ENCODE assay signal across 18 mouse cellular contexts in the genomic region with DNA sequence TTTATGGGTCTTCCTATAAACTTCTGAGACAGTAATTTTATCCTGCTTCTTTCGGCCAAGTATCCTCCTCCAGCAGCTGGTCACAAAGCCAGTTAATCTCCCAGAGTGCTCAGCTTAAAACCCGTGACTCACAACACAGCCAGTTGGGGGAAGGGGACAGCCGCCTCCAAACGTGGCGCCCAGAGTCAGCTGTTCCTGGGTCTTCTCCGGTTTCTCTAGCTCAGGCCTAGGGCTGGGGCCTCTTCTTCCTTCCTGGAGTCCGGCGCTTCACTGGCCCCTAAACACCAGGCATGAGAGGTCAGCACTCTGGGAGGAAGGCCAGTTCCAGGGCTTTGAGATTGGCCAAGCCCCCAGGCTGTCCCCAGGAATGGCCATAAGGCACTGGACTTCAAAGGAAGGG. TPM values are rescaled to one million over a fixed set of nuclear protein-coding genes. Genes with fewer than 3 reads are reported as not detected.
DNase-seq lines count a peak whose midpoint lies in the region; ATAC-seq and TF ChIP-seq lines count a peak whose summit lies in the region.
"Had no signal": no experiment of that assay in that cellular context is flagged by ENCODE, and none has a peak within 500 bp of the region (broad histone marks: within the 10 kb centered on the region; RNA-seq: fewer than 3 reads in every experiment).

No protein-coding gene starts in this region.

- H3K36me3 ChIP-seq in C2C12 (ENCODE audit: control insufficient read depth, insufficient read depth): no peaks in the 10 kb centered on the region
- H3K36me3 ChIP-seq in limb, embryonic 14.5 days (ENCODE audit: control insufficient read depth, insufficient read depth, low read length): no peaks in the 10 kb centered on the region
- H3K36me3 ChIP-seq in midbrain, embryonic 14.5 days (ENCODE audit: control insufficient read depth, insufficient read depth, low read length): no peaks in the 10 kb centered on the region
- H3K36me3 ChIP-seq: heart, embryonic 15.5 days had no signal

- no peak overlapping the region for H3ac ChIP-seq in C2C12 (ENCODE audit: control insufficient read depth, insufficient read length, low read depth)

- no peaks in the 10 kb centered on the region for H3K27me3 ChIP-seq in C2C12 (ENCODE audit: control insufficient read depth, insufficient read depth, insufficient read length)
- H3K27me3 ChIP-seq in limb, embryonic 14.5 days (ENCODE audit: control insufficient read depth, insufficient read depth, low read length): peaks cover 17% of the 10 kb centered on the region
- peaks cover 14% of the 10 kb centered on the region for H3K27me3 ChIP-seq in midbrain, embryonic 14.5 days (ENCODE audit: control insufficient read depth, insufficient read depth, low read length)

- H3K27ac ChIP-seq in limb, embryonic 14.5 days (replicated peaks; ENCODE audit: low read depth, low read length): no peak overlapping the region
- no peak overlapping the region for H3K27ac ChIP-seq in midbrain, embryonic 14.5 days (replicated peaks; ENCODE audit: low read depth, low read length)
- H3K27ac ChIP-seq: heart, embryonic 15.5 days; layer of hippocampus, adult 2 months; left cerebral cortex, adult 2 months had no signal

- no peaks in the 10 kb centered on the region for H3K4me1 ChIP-seq in limb, embryonic 14.5 days (ENCODE audit: control insufficient read depth, insufficient read depth, low read length)
- peaks cover 5% of the 10 kb centered on the region; the same call in 1 of the 2 replicates for H3K4me1 ChIP-seq in midbrain, embryonic 14.5 days (ENCODE audit: control insufficient read depth, insufficient read depth, low read length)
- H3K4me1 ChIP-seq: heart, embryonic 15.5 days had no signal

- H3K4me3 ChIP-seq in C2C12 (ENCODE audit: insufficient read depth, poor library complexity, severe bottlenecking): no peak overlapping the region
- H3K4me3 ChIP-seq in limb, embryonic 14.5 days (replicated peaks; ENCODE audit: low read length): no peak overlapping the region
- no peak overlapping the region for H3K4me3 ChIP-seq in midbrain, embryonic 14.5 days (replicated peaks; ENCODE audit: low read depth, low read length)
- H3K4me3 ChIP-seq: heart, embryonic 15.5 days; layer of hippocampus, adult 2 months; left cerebral cortex, adult 2 months had no signal

- H3K4me2 ChIP-seq in limb, embryonic 14.5 days (replicated peaks; ENCODE audit: low read depth, low read length, severe bottlenecking): no peak overlapping the region
- H3K4me2 ChIP-seq in midbrain, embryonic 14.5 days (ENCODE audit: low read length): no peak overlapping the region
- H3K4me2 ChIP-seq: heart, embryonic 15.5 days had no signal

- H3K79me3 ChIP-seq in C2C12 (ENCODE audit: low read depth): no peaks in the 10 kb centered on the region

- no peak for TF ChIP-seq CTCF in C2C12 (IDR thresholded peaks at IDR 0.05; ENCODE audit: control insufficient read depth, insufficient read depth, insufficient read length)

- ATAC-seq in limb, embryonic 14.5 days (ENCODE audit: low FRiP score, low read depth): peak; percentile 84
- ATAC-seq in midbrain, embryonic 14.5 days (ENCODE audit: low FRiP score, low TSS enrichment): no peak
- ATAC-seq in megakaryocyte-erythroid progenitor cell, adult 5-6 weeks (replicated peaks; ENCODE audit: low FRiP score, low TSS enrichment, poor library complexity, severe bottlenecking): no peak

- no peak overlapping the region for H3K9ac ChIP-seq in limb, embryonic 14.5 days (ENCODE audit: low read depth, low read length, severe bottlenecking)
- no peak overlapping the region for H3K9ac ChIP-seq in midbrain, embryonic 14.5 days (replicated peaks; ENCODE audit: low read length)
- H3K9ac ChIP-seq: heart, embryonic 15.5 days had no signal

- peak; percentile 10 for DNase-seq in embryo, embryonic 11 days
- peak; percentile 82 for DNase-seq in gastrocnemius, adult 18-20 months (ENCODE audit: low spot score)
- DNase-seq in limb, embryonic 14.5 days (ENCODE audit: low spot score): peak; percentile 69
- DNase-seq in midbrain, embryonic 14.5 days: no peak
- DNase-seq in kidney, adult 9 months: no peak
- DNase-seq: cerebellum, adult 8-10 months; kidney, adult 8-10 months; lung, adult 18-20 months had no signal

- H3K79me2 ChIP-seq in C2C12 (ENCODE audit: control insufficient read depth, insufficient read depth): no peaks in the 10 kb centered on the region

- TF ChIP-seq POLR2A in limb, embryonic 14.5 days (IDR thresholded peaks at IDR 0.05; ENCODE audit: borderline replicate concordance, extremely low read depth, insufficient read depth, insufficient read length): no peak

- no peaks in the 10 kb centered on the region for H3K9me3 ChIP-seq in limb, embryonic 14.5 days (ENCODE audit: control insufficient read depth, low read length)
- H3K9me3 ChIP-seq in midbrain, embryonic 14.5 days (ENCODE audit: control insufficient read depth, low read length): no peaks in the 10 kb centered on the region
- H3K9me3 ChIP-seq: heart, embryonic 15.5 days had no signal

- WGBS in limb, embryonic 14.5 days: 45% methylated on average over 8 of the region's 8 CpGs
- WGBS in midbrain, embryonic 14.5 days: 56% methylated on average over 8 of the region's 8 CpGs

TF ChIP-seq in C2C12, 6 proteins besides CTCF, POLR2A, EP300 and RAD21:
- TF ChIP-seq MYOD1 (IDR thresholded peaks at IDR 0.05; ENCODE audit: control insufficient read depth, insufficient read length, low read depth): peak; percentile 84
- TF ChIP-seq MAX (IDR thresholded peaks at IDR 0.05): no peak
- no peak for TF ChIP-seq USF1 (IDR thresholded peaks at IDR 0.05; ENCODE audit: low read depth)
- no peak for TF ChIP-seq MYOG (IDR thresholded peaks at IDR 0.05; ENCODE audit: control insufficient read depth, extremely low read depth, insufficient read length)
- no peak for TF ChIP-seq CEBPB (IDR thresholded peaks at IDR 0.05; ENCODE audit: low read depth)
- TF ChIP-seq FOSL1 (IDR thresholded peaks at IDR 0.05; ENCODE audit: insufficient read depth, low read length, poor library complexity, severe bottlenecking): no peak

RNA-seq across cellular contexts. Expression of a gene that starts 23.1 kb away (rescaled TPM):
- 278 TPM for polyA plus RNA-seq in C2C12 (2012; fragmentation: generic; extraction: Trizol)
- total RNA-seq in gastrocnemius, adult 18-20 months (2021): 10 to 100 TPM; 14.9 to 15.5 TPM
- 80.4 and 111 TPM in 2 replicates for polyA plus RNA-seq in limb, embryonic 14.5 days (2012; rRNA removed)
- 42.4 and 48.0 TPM in 2 replicates for polyA plus RNA-seq in limb, embryonic 14.5 days (2014; fragmentation: Nextera tagmentation; extraction: Ambion mirVana)
- not detected in 2 replicates for polyA plus RNA-seq in midbrain, embryonic 14.5 days (2014; fragmentation: Nextera tagmentation; extraction: Ambion mirVana)
- not detected in 2 replicates for total RNA-seq in megakaryocyte-erythroid progenitor cell, adult 5-6 weeks (2014; fragmentation: Nextera tagmentation)
- not detected in 2 replicates for total RNA-seq in megakaryocyte-erythroid progenitor cell, adult 5-6 weeks (2017)
- total RNA-seq: ES-E14; granulocyte monocyte progenitor cell, adult 5-6 weeks; hematopoietic stem cell, adult 5-6 weeks; liver, adult 2 months had no signal
- polyA plus RNA-seq: liver, adult 2 months; small intestine, adult 2 months had no signal

RNA-seq across cellular contexts. Expression of a gene that starts 43.1 kb away (rescaled TPM):
- polyA plus RNA-seq in C2C12 (2012; fragmentation: generic; extraction: Trizol): 0.01 TPM
- total RNA-seq in gastrocnemius, adult 18-20 months (2021): 10 to 100 TPM; 59.0 to 67.2 TPM
- polyA plus RNA-seq in limb, embryonic 14.5 days (2012; rRNA removed): 0.28 and 0.40 TPM in 2 replicates
- polyA plus RNA-seq in limb, embryonic 14.5 days (2014; fragmentation: Nextera tagmentation; extraction: Ambion mirVana): 0.07 and 0.11 TPM in 2 replicates
- 13.9 and 15.4 TPM in 2 replicates for polyA plus RNA-seq in midbrain, embryonic 14.5 days (2014; fragmentation: Nextera tagmentation; extraction: Ambion mirVana)
- total RNA-seq in megakaryocyte-erythroid progenitor cell, adult 5-6 weeks (2014; fragmentation: Nextera tagmentation): 1.1 and 10.7 TPM in 2 replicates
- 0.19 and 0.84 TPM in 2 replicates for total RNA-seq in megakaryocyte-erythroid progenitor cell, adult 5-6 weeks (2017)
- total RNA-seq: granulocyte monocyte progenitor cell, adult 5-6 weeks had no signal
- polyA plus RNA-seq: heart, embryonic 15.5 days; liver, adult 2 months had no signal

Comparison
In these comparisons a context has a peak if more than half of its experiments do, and no peak if none do; other contexts are left out.
1. DNase-seq: peak in embryo, embryonic 11 days (single experiment), gastrocnemius, adult 18-20 months (single experiment) and limb, embryonic 14.5 days (single experiment); none in midbrain, embryonic 14.5 days (single experiment) and kidney, adult 9 months (single experiment).
2. RNA of a gene that starts 23.1 kb away (polyA plus RNA-seq): 278 TPM in C2C12 (single experiment) and 42.4 to 111 TPM in limb, embryonic 14.5 days; not detected in midbrain, embryonic 14.5 days; every median in the first group is over 10 times any median in the second.
3. RNA of a gene that starts 43.1 kb away (polyA plus RNA-seq): 13.9 to 15.4 TPM in midbrain, embryonic 14.5 days; 0.07 to 0.40 TPM in limb, embryonic 14.5 days and 0.01 TPM in C2C12 (single experiment); every median in the first group is over 10 times any median in the second.